Mouse (Mus musculus) gastrocnemius, postnatal 14 days (tissue): ENCODE data around the gene M1ap. TPM values are rescaled to one million over a fixed set of nuclear protein-coding genes. Genes with fewer than 3 reads are reported as not detected.
A peak's percentile ranks its signal among the peaks of the same experiment; 100 is the strongest.

Experiments used
- DNase-seq: peaks from one replicate; pipeline ENCODE4 v3.0.0; 2021; ENCODE audit warnings: mixed read lengths
- intact Hi-C: fragments of 180-260 bp; cut with DNase I; formaldehyde crosslinking; loops from one replicate; pipeline ENCODE4 v1.15.1; 2025; ENCODE audit warnings: low total_unique reads
- microRNA-seq, 2 experiments: library from miRNA; unstranded; fragments of <30 nt; microRNA quantifications; one replicate each; pipeline ENCODE4 v1.2.0; 2021
- total RNA-seq, 2 experiments: library from RNA; stranded (reverse); gene quantifications; 2 replicates each; pipeline ENCODE4 v1.2.3; 2021

The M1ap gene
- total RNA-seq, 2 experiments from 2014 or later: 0.82 to 1.1 TPM

GRCm38 (mm10) chr6:83057790-83058189 is 111.1 kb downstream of the M1ap start, which contains the start of gene Dqx1:
Dqx1 (plus strand) TSS chr6:83057844.
- intact Hi-C loops: no loop called here
- no peak for DNase-seq

GRCm38 (mm10) chr6:83058725-83059124 is 112.0 kb downstream of the M1ap start:
- intact Hi-C loops: no loop called here
- DNase-seq: no peak

- DNase-seq: no peak
- intact Hi-C loops: no loop called here
Measured at GRCm38 (mm10) chr6:83065995-83066394, 119.3 kb downstream of the M1ap start.

GRCm38 (mm10) chr6:83066441-83066840 is 119.7 kb downstream of the M1ap start:
- no peak for DNase-seq
- intact Hi-C loops: no loop called here

GRCm38 (mm10) chr6:83068221-83068620 is 121.5 kb downstream of the M1ap start:
- intact Hi-C loops: no loop called here
- no peak for DNase-seq

GRCm38 (mm10) chr6:83068706-83069487 is 122.2 kb downstream of the M1ap start:
- DNase-seq: no peak
- intact Hi-C loops: no loop called here

GRCm38 (mm10) chr6:83069488-83070246 is 123.0 kb downstream of the M1ap start:
- DNase-seq: no peak
- intact Hi-C loops: no loop called here

GRCm38 (mm10) chr6:83070247-83070310 is 123.4 kb downstream of the M1ap start, which contains the start of gene Tlx2:
Tlx2 (minus strand) TSS chr6:83070293.
- DNase-seq: no peak
- intact Hi-C loops: no loop called here

GRCm38 (mm10) chr6:83070311-83071219 is 123.9 kb downstream of the M1ap start:
- intact Hi-C loops: no loop called here
- DNase-seq: no peak

- DNase-seq: no peak
- intact Hi-C loops: no loop called here
Measured at GRCm38 (mm10) chr6:83071220-83071619, 124.5 kb downstream of the M1ap start.

GRCm38 (mm10) chr6:83074979-83075378 is 128.3 kb downstream of the M1ap start:
- intact Hi-C loops: no loop called here

GRCm38 (mm10) chr6:83077630-83078323 is 131.1 kb downstream of the M1ap start, which contains the start of gene Pcgf1:
Pcgf1 (plus strand) TSS chr6:83077869.
- peak; percentile 38 for DNase-seq
- intact Hi-C loops: no loop called here

More at GRCm38 (mm10) chr6:83074979-83075378, 128.3 kb downstream of the M1ap start:
- no peak for DNase-seq

- DNase-seq: peak; percentile 99
- intact Hi-C loops: no loop called here
Measured at GRCm38 (mm10) chr6:83078324-83078858, 131.7 kb downstream of the M1ap start.

Small RNAs within 50 kb of the gene (microRNA-seq; reads per million reads assigned to microRNA genes)
- gene Mir7040: 0 reads per million in 2 experiments

Other genes with a start within 250 kb of the M1ap start
- 10 to 100 TPM; 22.0 to 22.9 TPM for gene Pole4, start 241.5 kb upstream of the M1ap start, total RNA-seq
- gene Hk2, start 172.4 kb upstream of the M1ap start, total RNA-seq: 100 to 1,000 TPM in 1 of 2 experiments, 10 to 100 TPM in 1; 88.2 to 125 TPM
- gene Sema4f, start 7.1 kb upstream of the M1ap start, total RNA-seq: under 1 TPM; 0.16 to 0.71 TPM
- 1 to 10 TPM; 5.0 to 7.1 TPM for gene Dok1, start 86.6 kb downstream of the M1ap start, total RNA-seq
- gene Loxl3, start 87.3 kb downstream of the M1ap start, total RNA-seq: 1 to 10 TPM; 6.9 to 7.4 TPM
- 10 to 100 TPM; 60.2 to 65.8 TPM for gene Aup1, start 107.6 kb downstream of the M1ap start, total RNA-seq
- gene Htra2, start 108.4 kb downstream of the M1ap start, total RNA-seq: 10 to 100 TPM; 20.0 to 21.7 TPM
- gene Dqx1, start 110.9 kb downstream of the M1ap start, total RNA-seq: under 1 TPM; 0.27 to 0.35 TPM
- gene Tlx2, start 123.4 kb downstream of the M1ap start, total RNA-seq: not detected
- 1 to 10 TPM; 6.8 to 7.0 TPM for gene Pcgf1, start 131.0 kb downstream of the M1ap start, total RNA-seq
- gene Lbx2, start 139.5 kb downstream of the M1ap start, total RNA-seq: under 1 TPM in 1 of 2 experiments, not detected in 1; 0.49 TPM
- gene Ccdc142, start 154.7 kb downstream of the M1ap start, total RNA-seq: 1 to 10 TPM in 1 of 2 experiments, not detected in 1; 1.2 TPM
- under 1 TPM; 0.88 to 1.00 TPM for gene Gm42688, start 154.7 kb downstream of the M1ap start, total RNA-seq
- 100 to 1,000 TPM; 100 to 117 TPM for gene Mrpl53, start 162.1 kb downstream of the M1ap start, total RNA-seq
- 1 to 10 TPM; 6.8 to 8.8 TPM for gene Mogs, start 168.6 kb downstream of the M1ap start, total RNA-seq
- gene Wbp1, start 174.7 kb downstream of the M1ap start, total RNA-seq: 10 to 100 TPM; 48.2 to 50.5 TPM
- 10 to 100 TPM; 14.5 to 15.2 TPM for gene Ino80b, start 178.5 kb downstream of the M1ap start, total RNA-seq
- 10 to 100 TPM; 13.0 to 16.5 TPM for gene Rtkn, start 188.6 kb downstream of the M1ap start, total RNA-seq
- gene Wdr54, start 209.5 kb downstream of the M1ap start, total RNA-seq: 1 to 10 TPM; 1.2 to 2.0 TPM
- gene 1700003E16Rik, start 209.5 kb downstream of the M1ap start, total RNA-seq: not detected
- 100 to 1,000 TPM; 116 to 120 TPM for gene Dctn1, start 219.0 kb downstream of the M1ap start, total RNA-seq